Mouse (Mus musculus): Measurements from ENCODE around the gene Cul7. TPM values are rescaled to one million over a fixed set of nuclear protein-coding genes. Genes with fewer than 3 reads are reported as not detected.
A peak's percentile ranks its signal among the peaks of the same experiment; 100 is the strongest.

The Cul7 gene
- polyA plus RNA-seq, 1 experiment from 2014 or later, result 37.1 TPM

DNA sequence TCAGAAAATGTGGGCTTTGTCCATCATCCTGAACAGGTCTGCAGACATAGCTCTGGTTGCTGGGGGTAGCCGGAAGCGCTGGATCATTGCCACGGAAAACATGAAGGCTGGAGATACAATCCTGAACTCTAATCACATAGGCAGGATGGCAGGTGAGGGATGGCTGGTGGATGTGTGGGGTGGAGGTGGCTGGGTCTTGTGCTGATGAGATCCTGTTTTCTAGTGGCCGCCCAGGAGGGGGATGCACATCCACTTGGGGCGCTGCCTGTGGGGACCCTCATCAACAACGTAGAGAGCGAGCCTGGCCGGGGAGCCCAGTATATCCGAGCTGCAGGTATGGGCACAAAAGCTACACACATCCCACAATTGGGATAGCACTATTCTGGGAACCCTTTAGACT, 1.7 kb upstream of the Cul7 start:
- H3K4me3 ChIP-seq (replicated peaks), result no peak overlapping the region
- no peaks in the 10 kb centered on the region for H3K27me3 ChIP-seq (replicated peaks)
- H3K9me3 ChIP-seq (replicated peaks), result no peaks in the 10 kb centered on the region
- H3K36me3 ChIP-seq, result peaks cover 17% of the 10 kb centered on the region
- H3K4me1 ChIP-seq, result peaks cover 69% of the 10 kb centered on the region
- no peak overlapping the region for H3K9ac ChIP-seq (replicated peaks)
- ATAC-seq (ENCODE audit: low FRiP score), result no peak
- H3K4me2 ChIP-seq, result no peak overlapping the region
- 94% methylated on average over 9 of the region's 9 CpGs for WGBS
- no peak overlapping the region for H3K27ac ChIP-seq (replicated peaks)

DNA sequence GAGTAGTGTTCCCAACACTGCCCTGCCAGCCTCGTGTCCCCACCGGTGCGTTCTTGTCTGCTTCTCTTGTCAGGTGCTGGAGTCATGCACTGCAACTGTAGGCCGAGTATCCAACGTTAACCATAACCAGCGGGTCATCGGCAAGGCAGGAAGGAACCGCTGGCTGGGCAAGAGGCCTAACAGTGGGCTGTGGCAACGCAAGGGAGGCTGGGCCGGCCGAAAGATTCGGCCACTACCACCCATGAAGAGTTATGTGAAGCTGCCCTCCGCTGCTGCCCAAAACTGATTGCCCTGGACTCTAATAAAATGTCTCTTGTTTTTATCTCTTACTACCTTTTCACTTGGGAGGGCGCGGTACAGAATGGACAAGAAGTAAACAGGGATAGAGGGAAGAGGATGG, 326 bp upstream of the Cul7 start:
- peaks cover 58% of the 10 kb centered on the region for H3K4me1 ChIP-seq
- H3K9ac ChIP-seq (replicated peaks), result peak overlapping the region; percentile 91
- peaks cover 31% of the 10 kb centered on the region for H3K36me3 ChIP-seq
- peak overlapping the region; percentile 87 for H3K4me2 ChIP-seq
- H3K27me3 ChIP-seq (replicated peaks), result no peaks in the 10 kb centered on the region
- peak overlapping the region; percentile 98 for H3K27ac ChIP-seq (replicated peaks)
- ATAC-seq (ENCODE audit: low FRiP score), result no peak
- WGBS, result 29% methylated on average over 15 of the region's 15 CpGs
- no peaks in the 10 kb centered on the region for H3K9me3 ChIP-seq (replicated peaks)
- peak overlapping the region; percentile 72 for H3K4me3 ChIP-seq (replicated peaks)

DNA sequence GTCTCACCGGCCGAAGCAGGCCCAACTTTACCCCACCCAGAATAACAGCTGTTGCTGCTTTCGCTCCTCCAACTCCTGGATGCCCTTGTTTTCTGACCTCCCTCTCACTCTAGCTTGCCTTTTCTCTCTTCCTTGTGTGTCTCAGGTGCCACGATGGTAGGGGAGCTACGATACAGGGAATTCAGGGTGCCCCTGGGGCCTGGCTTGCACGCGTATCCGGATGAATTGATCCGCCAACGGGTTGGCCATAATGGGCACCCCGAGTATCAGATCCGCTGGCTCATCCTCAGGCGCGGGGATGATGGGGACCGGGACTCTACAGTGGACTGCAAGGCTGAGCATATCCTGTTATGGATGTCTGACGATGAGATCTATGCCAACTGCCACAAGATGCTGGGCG, 1.2 kb downstream of the Cul7 start:
- Histone ChIP-seq H3K36me3 (peaks cover 43% of the 10 kb centered on the region), H3K27ac (replicated peaks) (peak overlapping the region; percentile 98), H3K4me2 (peak overlapping the region; percentile 87), H3K4me3 (replicated peaks) (peak overlapping the region; percentile 72), H3K9ac (replicated peaks) (peak overlapping the region; percentile 91), H3K27me3 (replicated peaks) (no peaks in the 10 kb centered on the region), H3K9me3 (replicated peaks) (no peaks in the 10 kb centered on the region), H3K4me1 (peaks cover 56% of the 10 kb centered on the region)
- no peak for ATAC-seq (ENCODE audit: low FRiP score)
- WGBS, result 65% methylated on average over 17 of the region's 17 CpGs

DNA sequence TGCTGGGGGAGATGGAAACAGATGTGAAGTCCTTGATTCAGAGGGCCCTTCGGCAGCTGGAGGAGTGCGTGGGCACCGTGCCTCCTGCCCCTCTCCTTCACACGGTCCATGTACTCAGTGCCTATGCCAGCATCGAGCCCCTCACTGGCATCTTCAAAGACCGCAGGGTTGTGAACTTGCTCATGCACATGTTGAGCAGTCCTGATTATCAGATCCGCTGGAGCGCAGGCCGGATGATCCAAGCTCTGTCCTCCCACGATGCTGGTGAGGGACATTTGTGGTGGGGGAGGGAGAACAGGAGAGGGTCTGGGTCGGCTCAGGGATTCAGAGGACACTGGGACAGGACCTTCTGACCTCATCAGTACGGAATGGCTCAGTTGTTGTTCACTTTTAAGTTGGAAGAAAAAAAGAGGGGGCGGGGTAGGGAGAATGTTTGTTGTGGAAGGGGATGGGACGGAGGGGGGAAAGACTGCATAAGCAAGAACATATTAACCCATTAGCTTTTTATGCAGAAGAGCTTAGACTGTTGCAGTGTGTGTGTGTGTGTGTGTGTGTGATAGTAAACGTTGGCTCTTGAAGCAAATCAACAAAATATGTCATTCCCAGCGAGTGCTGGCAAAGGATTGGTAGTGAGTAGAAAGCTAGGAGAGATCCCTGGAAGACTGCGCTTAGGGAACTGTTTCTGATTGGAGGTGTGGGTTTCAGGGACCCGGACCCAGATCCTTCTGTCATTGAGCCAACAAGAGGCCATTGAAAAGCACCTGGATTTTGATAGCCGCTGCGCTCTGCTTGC, 1.8 kb downstream of the Cul7 start:
- Histone ChIP-seq H3K4me1 (peaks cover 51% of the 10 kb centered on the region), H3K4me3 (replicated peaks) (peak overlapping the region; percentile 72), H3K27ac (replicated peaks) (peak overlapping the region; percentile 98), H3K36me3 (peaks cover 49% of the 10 kb centered on the region), H3K4me2 (peak overlapping the region; percentile 87), H3K9me3 (replicated peaks) (no peaks in the 10 kb centered on the region), H3K27me3 (replicated peaks) (no peaks in the 10 kb centered on the region), H3K9ac (replicated peaks) (peak overlapping the region; percentile 91)
- ATAC-seq (ENCODE audit: low FRiP score), result no peak
- 74% methylated on average over 20 of the region's 20 CpGs for WGBS

DNA sequence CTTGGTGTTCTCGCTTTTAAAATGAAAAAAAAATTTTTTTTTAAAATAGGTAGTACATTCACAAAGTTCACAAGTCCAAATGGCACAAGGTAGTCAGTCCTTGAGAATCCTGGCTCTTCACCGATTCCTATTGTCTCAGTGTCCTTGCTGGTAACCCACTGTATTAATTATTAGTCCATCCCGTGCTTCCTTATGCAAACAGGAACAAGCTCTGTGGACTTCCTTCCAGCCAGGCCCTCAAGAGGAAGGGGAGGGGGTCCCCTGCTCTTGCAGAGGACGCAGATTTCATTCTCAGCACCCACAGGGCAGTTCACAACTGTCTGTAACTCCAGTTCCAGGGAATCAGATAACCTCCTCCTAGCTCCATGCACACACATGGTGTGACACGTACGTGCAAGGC, 5.9 kb downstream of the Cul7 start:
- Histone ChIP-seq H3K9ac (replicated peaks) (no peak overlapping the region), H3K4me1 (peaks cover 31% of the 10 kb centered on the region), H3K27ac (replicated peaks) (no peak overlapping the region), H3K27me3 (replicated peaks) (no peaks in the 10 kb centered on the region), H3K4me2 (no peak overlapping the region), H3K4me3 (replicated peaks) (no peak overlapping the region), H3K36me3 (peaks cover 84% of the 10 kb centered on the region), H3K9me3 (replicated peaks) (no peaks in the 10 kb centered on the region)
- 90% methylated on average over 6 of the region's 6 CpGs for WGBS
- ATAC-seq (ENCODE audit: low FRiP score), result no peak

DNA sequence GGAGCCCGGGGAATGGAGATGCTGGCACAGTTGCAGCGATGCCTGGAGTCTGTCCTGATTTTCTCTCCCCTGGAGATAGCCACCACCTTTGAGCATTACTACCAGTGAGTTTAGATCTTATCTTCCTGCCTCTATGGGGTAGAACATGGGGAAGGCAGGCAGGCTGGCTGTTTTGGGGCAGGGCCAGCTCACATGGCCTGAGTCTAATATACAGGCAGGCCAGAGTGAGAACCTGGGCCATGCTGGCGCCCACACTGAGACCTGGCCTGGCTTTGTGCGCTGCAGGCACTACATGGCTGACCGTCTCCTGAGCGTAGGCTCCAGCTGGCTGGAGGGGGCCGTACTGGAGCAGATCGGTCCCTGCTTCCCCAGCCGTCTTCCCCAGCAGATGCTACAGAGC, 11.2 kb downstream of the Cul7 start:
- Histone ChIP-seq H3K36me3 (peaks cover 97% of the 10 kb centered on the region), H3K27me3 (replicated peaks) (no peaks in the 10 kb centered on the region), H3K4me2 (no peak overlapping the region), H3K4me3 (replicated peaks) (no peak overlapping the region), H3K27ac (replicated peaks) (no peak overlapping the region), H3K4me1 (no peaks in the 10 kb centered on the region), H3K9me3 (replicated peaks) (no peaks in the 10 kb centered on the region), H3K9ac (replicated peaks) (no peak overlapping the region)
- no peak for ATAC-seq (ENCODE audit: low FRiP score)
- WGBS, result 95% methylated on average over 9 of the region's 9 CpGs

DNA sequence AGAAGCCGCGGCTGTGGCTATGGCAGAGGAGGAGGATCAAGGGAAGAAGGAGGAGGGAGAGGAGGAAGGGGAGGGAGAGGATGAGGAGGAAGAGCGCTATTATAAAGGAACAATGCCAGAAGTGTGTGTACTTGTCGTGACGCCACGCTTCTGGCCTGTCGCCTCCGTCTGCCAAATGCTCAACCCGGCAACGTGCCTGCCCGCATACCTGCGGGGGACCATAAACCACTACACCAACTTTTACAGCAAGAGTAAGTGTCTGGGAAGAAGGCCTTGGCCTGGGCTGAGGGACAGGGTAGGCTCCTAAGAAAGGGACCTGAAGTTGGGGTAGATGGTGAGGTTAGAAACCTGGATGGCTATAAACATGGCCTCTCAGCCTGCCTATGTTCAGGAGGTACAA, 11.8 kb downstream of the Cul7 start:
- peaks cover 96% of the 10 kb centered on the region for H3K36me3 ChIP-seq
- H3K4me2 ChIP-seq, result no peak overlapping the region
- WGBS, result 92% methylated on average over 12 of the region's 12 CpGs
- ATAC-seq (ENCODE audit: low FRiP score), result no peak
- no peaks in the 10 kb centered on the region for H3K4me1 ChIP-seq
- no peaks in the 10 kb centered on the region for H3K27me3 ChIP-seq (replicated peaks)
- no peak overlapping the region for H3K4me3 ChIP-seq (replicated peaks)
- no peaks in the 10 kb centered on the region for H3K9me3 ChIP-seq (replicated peaks)
- H3K27ac ChIP-seq (replicated peaks), result no peak overlapping the region
- no peak overlapping the region for H3K9ac ChIP-seq (replicated peaks)

DNA sequence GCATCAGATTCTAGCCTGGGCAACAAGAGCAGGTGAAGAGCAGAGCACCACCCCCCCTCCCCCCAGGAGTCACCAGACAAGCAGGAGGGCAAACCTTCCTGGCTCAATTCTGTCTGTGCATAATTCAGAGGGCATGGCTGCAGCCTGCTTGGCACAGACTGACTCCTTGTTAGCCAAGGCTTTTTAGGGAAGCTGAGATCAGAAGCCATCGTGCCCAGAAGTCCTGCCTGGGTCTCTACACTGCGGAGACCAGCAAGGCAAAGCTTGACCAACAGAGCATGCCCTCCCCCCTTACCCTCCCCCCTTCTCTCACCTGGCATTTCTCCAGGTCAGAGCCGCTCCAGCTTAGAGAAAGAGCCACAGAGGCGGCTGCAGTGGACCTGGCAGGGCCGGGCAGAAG, 12.6 kb downstream of the Cul7 start:
- H3K9me3 ChIP-seq (replicated peaks), result no peaks in the 10 kb centered on the region
- no peaks in the 10 kb centered on the region for H3K27me3 ChIP-seq (replicated peaks)
- H3K4me1 ChIP-seq, result no peaks in the 10 kb centered on the region
- ATAC-seq (ENCODE audit: low FRiP score), result no peak
- WGBS, result 90% methylated on average over 4 of the region's 5 CpGs
- H3K27ac ChIP-seq (replicated peaks), result no peak overlapping the region
- H3K4me3 ChIP-seq (replicated peaks), result no peak overlapping the region
- H3K36me3 ChIP-seq, result peaks cover 92% of the 10 kb centered on the region
- no peak overlapping the region for H3K4me2 ChIP-seq
- H3K9ac ChIP-seq (replicated peaks), result no peak overlapping the region

DNA sequence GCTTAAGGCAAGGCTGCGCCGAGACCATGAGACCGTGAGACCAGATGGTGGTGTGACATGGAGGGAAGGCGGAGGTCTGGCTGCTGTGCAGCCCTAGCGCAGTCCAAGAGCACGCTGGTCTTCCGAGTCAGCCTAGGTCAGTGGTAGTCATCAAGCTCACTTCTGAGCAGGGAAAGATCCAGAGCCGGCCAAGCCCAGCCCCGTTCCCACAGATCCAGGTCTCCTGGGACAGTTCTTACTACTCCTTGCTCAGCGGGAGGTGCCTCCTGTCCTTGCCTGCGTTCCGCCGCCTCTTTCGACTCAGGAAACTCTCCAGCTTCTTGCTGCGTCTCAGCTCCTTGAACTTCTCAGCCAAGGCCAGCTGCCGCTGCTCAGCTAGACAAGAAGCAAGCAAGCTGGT, 17.6 kb downstream of the Cul7 start:
- H3K27me3 ChIP-seq (replicated peaks), result no peaks in the 10 kb centered on the region
- H3K4me2 ChIP-seq, result no peak overlapping the region
- no peak overlapping the region for H3K27ac ChIP-seq (replicated peaks)
- no peak overlapping the region for H3K9ac ChIP-seq (replicated peaks)
- ATAC-seq (ENCODE audit: low FRiP score), result no peak
- peaks cover 2% of the 10 kb centered on the region for H3K4me1 ChIP-seq
- H3K36me3 ChIP-seq, result peaks cover 61% of the 10 kb centered on the region
- WGBS, result 91% methylated on average over 16 of the region's 16 CpGs
- H3K4me3 ChIP-seq (replicated peaks), result no peak overlapping the region
- no peaks in the 10 kb centered on the region for H3K9me3 ChIP-seq (replicated peaks)

DNA sequence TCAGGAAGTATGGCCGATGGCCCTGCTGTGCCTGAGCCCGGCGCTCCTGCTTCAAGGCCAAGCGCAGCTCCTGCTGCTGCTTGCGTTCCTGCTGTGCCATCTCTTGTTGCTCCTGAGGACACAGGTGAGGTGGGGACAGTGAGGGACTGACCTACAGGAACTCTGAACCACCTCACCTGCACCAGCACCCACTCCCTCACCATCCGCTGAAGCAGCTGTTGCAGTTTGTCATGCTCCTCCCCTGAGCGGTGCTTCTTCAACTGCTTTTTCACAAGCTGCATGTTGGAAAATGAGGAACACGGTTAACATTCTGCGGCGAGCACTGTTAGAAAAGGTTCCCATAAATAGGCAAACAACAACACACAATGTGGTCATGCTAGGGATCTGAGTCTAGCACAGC, 19.8 kb downstream of the Cul7 start:
- no peaks in the 10 kb centered on the region for H3K27me3 ChIP-seq (replicated peaks)
- peaks cover 20% of the 10 kb centered on the region for H3K4me1 ChIP-seq
- H3K9ac ChIP-seq (replicated peaks), result no peak overlapping the region
- no peak for ATAC-seq (ENCODE audit: low FRiP score)
- H3K36me3 ChIP-seq, result peaks cover 43% of the 10 kb centered on the region
- H3K27ac ChIP-seq (replicated peaks), result no peak overlapping the region
- no peak overlapping the region for H3K4me2 ChIP-seq
- no peaks in the 10 kb centered on the region for H3K9me3 ChIP-seq (replicated peaks)
- 96% methylated on average over 10 of the region's 10 CpGs for WGBS
- no peak overlapping the region for H3K4me3 ChIP-seq (replicated peaks)

DNA sequence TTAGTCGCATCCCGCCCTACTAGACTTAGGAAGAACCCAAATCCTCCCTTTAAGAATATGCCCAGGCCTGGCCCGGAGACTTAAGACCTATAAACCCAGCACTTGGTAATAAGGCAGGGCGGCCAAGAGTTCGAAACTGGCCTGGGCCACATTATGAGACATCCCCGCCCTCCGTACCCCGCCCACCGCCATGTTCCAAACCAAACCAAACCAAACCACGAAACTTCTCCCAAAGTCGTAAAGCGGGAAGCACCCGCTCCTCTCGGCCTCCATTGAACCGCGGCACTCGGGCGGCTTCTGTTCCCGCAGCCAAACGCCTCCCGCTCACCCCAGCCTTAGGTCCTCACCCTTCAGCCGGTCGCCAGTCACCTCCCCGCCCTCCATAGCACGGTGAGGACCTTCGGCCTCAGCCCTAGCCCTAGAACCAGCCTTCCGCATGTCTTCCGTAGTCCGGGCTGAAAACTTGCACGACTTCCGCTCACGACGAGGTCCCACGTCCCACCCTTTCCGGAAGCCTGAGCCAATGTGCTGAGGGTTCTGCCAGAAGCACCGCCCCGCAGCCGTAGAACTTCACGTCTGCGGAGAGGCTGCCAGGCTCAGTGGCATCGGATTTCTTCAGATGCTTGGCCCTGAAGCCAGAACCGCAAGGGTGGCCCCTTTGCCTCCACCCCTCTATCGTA, 23.9 kb downstream of the Cul7 start, which contains the start of gene Rrp36:
Gene Rrp36 (minus strand): TSS at position 503 of the 680 bp plus-strand sequence.
- Histone ChIP-seq H3K4me2 (peak within 1 kb of the TSS; percentile 92), H3K27me3 (replicated peaks) (no peaks in the 10 kb centered on the region), H3K4me1 (peaks cover 37% of the 10 kb centered on the region), H3K27ac (replicated peaks) (peak within 1 kb of the TSS; percentile 75), H3K36me3 (peaks cover 52% of the 10 kb centered on the region), H3K4me3 (replicated peaks) (peak within 1 kb of the TSS; percentile 85), H3K9me3 (replicated peaks) (no peaks in the 10 kb centered on the region), H3K9ac (replicated peaks) (peak within 1 kb of the TSS; percentile 71)
- peak; percentile 90 for ATAC-seq (ENCODE audit: low FRiP score)
- under 1% methylated on average over 43 of the region's 43 CpGs for WGBS

All from neural tube, embryonic 15.5 days (tissue).